Mouse (Mus musculus): ENCODE measurements around the gene Eftud2.

GRCm38 (mm10) chr11:102924557-102925350 is 44.0 kb upstream of the Eftud2 start, which contains the start of gene Kif18b:
- TF ChIP-seq POLR2A (IDR thresholded peaks at IDR 0.05; ENCODE audit: control insufficient read depth, low read depth, low read length) (peak; percentile 33; the same call in 1 of the 2 replicates), CTCF (IDR thresholded peaks at IDR 0.05; ENCODE audit: control insufficient read depth, insufficient read depth, insufficient replicate concordance, low read depth, low read length) (no peak)
